Mouse (Mus musculus) embryo, embryonic 10.5 days (tissue): ENCODE data around the gene Zfp873.
"Not testable (repeated sequence)": the region's sequence is repeated elsewhere in the genome, so short reads cannot be mapped to it uniquely, and the experiment has no call there.

Source experiments
- DNase-seq: peaks from one replicate; pipeline ENCODE4 v3.0.0-alpha.2; 2015; ENCODE audit warnings: low spot score

Zfp873 gene

GRCm38 (mm10) chr10:82047597-82048459 lies at the start of gene Zfp873:
Gene Zfp873, plus strand, starts transcription at chr10:82048123.
- DNase-seq: peak; percentile 96

- DNase-seq: not testable (repeated sequence)
Observed at GRCm38 (mm10) chr10:82003209-82003608, 44.7 kb upstream of the Zfp873 start.

- DNase-seq: peak; percentile 15
Observed at GRCm38 (mm10) chr10:82004822-82005221, 43.1 kb upstream of the Zfp873 start.

GRCm38 (mm10) chr10:82042191-82042590 lies 5.7 kb upstream of the Zfp873 start:
- no peak for DNase-seq

- DNase-seq: no peak
Observed at GRCm38 (mm10) chr10:82046603-82047002, 1.3 kb upstream of the Zfp873 start.

- DNase-seq: not testable (repeated sequence)
Observed at GRCm38 (mm10) chr10:82048460-82048804, 509 bp downstream of the Zfp873 start.

- peak; percentile 87 for DNase-seq
Observed at GRCm38 (mm10) chr10:82082728-82083621, 35.1 kb downstream of the Zfp873 start, which contains the start of gene BC024063. Gene BC024063, plus strand, starts transcription at chr10:82083353.

GRCm38 (mm10) chr10:82083622-82083971 lies 35.7 kb downstream of the Zfp873 start:
- DNase-seq: peak; percentile 13
